Mouse (Mus musculus) hindbrain, embryonic 15.5 days (tissue): ENCODE measurements around the gene Hsd3b7. TPM values are rescaled to one million over a fixed set of nuclear protein-coding genes. Genes with fewer than 3 reads are reported as not detected.

Experiments used
- polyA plus RNA-seq: library from polyadenylated mRNA; unstranded; fragments of >200 nt; fragmentation: Nextera tagmentation; extraction: Ambion mirVana; gene quantifications from 2 replicates; pipeline ENCODE4 v1.2.1, GENCODE M21; 2015

Gene Hsd3b7
- polyA plus RNA-seq, 1 experiment from 2014 or later, result 9.7 TPM

Other genes starting within 250 kb of the Hsd3b7 start
- 7.6 and 10.3 TPM in 2 replicates for gene Tmem265, start 239.2 kb upstream of the Hsd3b7 start, polyA plus RNA-seq
- 59.3 and 59.4 TPM in 2 replicates for gene Phkg2, start 227.3 kb upstream of the Hsd3b7 start, polyA plus RNA-seq
- gene Ccdc189, start 212.0 kb upstream of the Hsd3b7 start, polyA plus RNA-seq, result 10.1 and 12.2 TPM in 2 replicates
- 41.4 and 44.9 TPM in 2 replicates for gene Rnf40, start 211.8 kb upstream of the Hsd3b7 start, polyA plus RNA-seq
- gene Zfp629, start 184.8 kb upstream of the Hsd3b7 start, polyA plus RNA-seq, result 18.7 and 19.1 TPM in 2 replicates
- 53.2 and 55.1 TPM in 2 replicates for gene Bcl7c, start 91.7 kb upstream of the Hsd3b7 start, polyA plus RNA-seq
- 3.8 and 5.4 TPM in 2 replicates for gene Ctf1, start 87.9 kb upstream of the Hsd3b7 start, polyA plus RNA-seq
- 0.14 and 0.35 TPM in 2 replicates for gene Ctf2, start 68.4 kb upstream of the Hsd3b7 start, polyA plus RNA-seq
- gene Fbxl19, start 56.1 kb upstream of the Hsd3b7 start, polyA plus RNA-seq, result 10.0 and 10.5 TPM in 2 replicates
- 9.2 and 10.4 TPM in 2 replicates for gene Orai3, start 30.8 kb upstream of the Hsd3b7 start, polyA plus RNA-seq
- 20.0 and 20.1 TPM in 2 replicates for gene Setd1a, start 23.9 kb upstream of the Hsd3b7 start, polyA plus RNA-seq
- not detected in 2 replicates for gene Gm49388, start 15.0 kb upstream of the Hsd3b7 start, polyA plus RNA-seq
- gene Stx4a, start 23.7 kb downstream of the Hsd3b7 start, polyA plus RNA-seq, result 21.5 and 22.4 TPM in 2 replicates
- 63.4 and 72.5 TPM in 2 replicates for gene Stx1b, start 23.9 kb downstream of the Hsd3b7 start, polyA plus RNA-seq
- gene Zfp646, start 75.6 kb downstream of the Hsd3b7 start, polyA plus RNA-seq, result 9.3 and 9.8 TPM in 2 replicates
- 35.1 and 36.9 TPM in 2 replicates for gene Zfp668, start 76.2 kb downstream of the Hsd3b7 start, polyA plus RNA-seq
- 1.2 and 1.5 TPM in 2 replicates for gene Prss53, start 90.4 kb downstream of the Hsd3b7 start, polyA plus RNA-seq
- not detected in 2 replicates for gene Gm21974, start 94.8 kb downstream of the Hsd3b7 start, polyA plus RNA-seq
- 69.6 and 71.5 TPM in 2 replicates for gene Vkorc1, start 95.0 kb downstream of the Hsd3b7 start, polyA plus RNA-seq
- gene Bckdk, start 103.5 kb downstream of the Hsd3b7 start, polyA plus RNA-seq, result 61.6 and 65.4 TPM in 2 replicates
- gene Kat8, start 111.9 kb downstream of the Hsd3b7 start, polyA plus RNA-seq, result 47.3 and 47.7 TPM in 2 replicates
- gene Prss8, start 129.5 kb downstream of the Hsd3b7 start, polyA plus RNA-seq, result 0.54 TPM in 2 replicates
- 12.6 and 14.8 TPM in 2 replicates for gene Prss36, start 146.1 kb downstream of the Hsd3b7 start, polyA plus RNA-seq
- gene Fus, start 166.9 kb downstream of the Hsd3b7 start, polyA plus RNA-seq, result 357 and 368 TPM in 2 replicates
- 6.7 and 10.3 TPM in 2 replicates for gene Pycard, start 193.3 kb downstream of the Hsd3b7 start, polyA plus RNA-seq
- not detected in 2 replicates for gene Trim72, start 203.3 kb downstream of the Hsd3b7 start, polyA plus RNA-seq